Mouse (Mus musculus): ENCODE results near the gene Zbtb45.

The Zbtb45 gene

DNA sequence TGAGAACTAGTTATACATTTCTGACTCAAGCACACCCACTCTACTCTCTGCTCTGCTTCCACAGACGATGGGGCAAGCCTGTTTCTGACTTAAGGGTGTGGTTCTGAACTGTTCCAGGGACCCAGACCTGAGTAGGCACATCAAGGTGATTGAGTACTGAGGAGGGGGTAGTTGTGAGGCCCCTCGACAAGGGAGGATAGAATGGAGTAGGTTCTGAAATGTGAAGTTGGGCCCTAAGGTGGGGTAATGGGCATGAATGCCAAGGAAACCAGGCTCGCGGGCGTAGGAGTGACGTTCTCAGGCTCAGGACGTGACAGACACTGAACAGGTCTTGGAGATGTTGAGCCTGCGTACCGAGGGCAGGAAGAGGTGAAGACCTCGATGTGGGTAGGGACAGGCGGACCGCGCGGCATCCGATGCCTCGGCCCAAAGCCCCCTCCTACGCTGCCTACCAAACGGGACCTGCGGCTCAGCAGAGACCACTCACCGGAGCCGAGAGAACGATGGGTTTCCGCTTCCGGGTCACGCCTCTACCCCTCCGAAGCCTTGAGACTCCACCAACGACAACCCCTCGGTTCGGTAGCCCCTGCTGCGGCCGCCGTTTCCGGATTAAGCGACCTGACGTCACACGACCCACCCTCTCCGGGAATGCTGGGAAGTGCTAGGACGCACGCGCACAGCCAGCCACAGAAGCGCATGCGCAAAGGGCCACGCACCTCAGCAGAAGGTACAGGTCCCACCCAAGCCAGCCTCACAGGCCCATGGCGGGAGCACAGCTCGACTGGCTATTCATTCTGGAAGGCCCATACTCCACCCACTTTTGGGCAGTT lies 24.5 kb upstream of the Zbtb45 start, which contains the start of gene Chmp2a:
Chmp2a (minus strand) TSS at position 660 of the 830 bp plus-strand sequence.
- DNase-seq (ENCODE audit: low read depth, low spot score), result peak; percentile 98

DNA sequence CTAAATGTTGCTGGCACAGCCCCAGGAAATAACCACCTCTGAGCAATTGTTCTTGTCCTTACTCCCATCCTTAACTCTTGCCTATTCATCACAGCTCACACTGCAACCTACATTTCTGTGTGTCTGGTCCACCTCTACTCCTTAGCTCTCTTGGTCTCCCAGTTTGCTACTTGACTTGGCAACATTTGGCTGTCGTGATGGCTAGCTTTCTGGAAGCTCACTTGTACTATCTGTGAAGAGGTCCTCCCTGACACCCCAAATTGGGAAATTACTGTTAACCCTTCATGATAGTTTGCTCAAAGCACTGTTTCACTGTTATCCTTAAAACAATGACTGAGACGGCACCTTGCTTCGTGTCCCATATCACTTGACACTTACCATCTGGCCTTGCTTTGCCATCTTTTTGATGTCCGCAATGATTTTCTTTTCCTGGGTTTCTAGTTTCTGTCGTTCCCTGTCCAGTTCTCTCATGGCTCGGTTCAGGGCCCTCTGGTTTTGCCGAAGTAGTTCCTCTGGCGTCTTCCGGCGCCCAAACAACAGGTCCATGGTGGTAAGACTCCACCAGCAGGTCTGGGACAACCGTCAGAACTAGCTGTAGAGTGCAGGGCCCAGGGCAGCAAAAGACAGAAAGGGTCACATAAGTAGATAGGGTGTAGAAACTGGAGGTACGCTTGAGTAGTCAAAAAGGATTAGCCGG lies 23.8 kb upstream of the Zbtb45 start:
- DNase-seq (ENCODE audit: low read depth, low spot score), result no peak

DNA sequence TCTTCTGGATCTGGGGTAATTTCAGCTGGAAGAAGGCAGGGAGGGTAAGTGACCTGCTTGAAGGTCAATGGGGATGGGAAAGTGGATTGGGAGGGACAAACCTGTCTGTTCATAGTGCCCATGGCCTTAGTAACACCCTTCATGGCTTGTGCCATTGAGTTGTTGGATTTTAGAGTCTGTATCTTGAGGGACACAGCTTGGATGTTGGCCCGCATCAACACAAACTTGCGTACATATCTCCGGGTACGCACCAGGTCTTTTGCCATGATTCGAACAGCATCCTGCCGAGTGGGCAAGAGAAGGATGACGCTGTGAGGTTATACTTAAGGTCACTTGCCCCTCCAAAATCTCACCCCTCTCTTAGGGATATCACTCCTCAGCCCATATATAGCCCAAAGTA lies 22.7 kb upstream of the Zbtb45 start:
- DNase-seq (ENCODE audit: low read depth, low spot score), result no peak

DNA sequence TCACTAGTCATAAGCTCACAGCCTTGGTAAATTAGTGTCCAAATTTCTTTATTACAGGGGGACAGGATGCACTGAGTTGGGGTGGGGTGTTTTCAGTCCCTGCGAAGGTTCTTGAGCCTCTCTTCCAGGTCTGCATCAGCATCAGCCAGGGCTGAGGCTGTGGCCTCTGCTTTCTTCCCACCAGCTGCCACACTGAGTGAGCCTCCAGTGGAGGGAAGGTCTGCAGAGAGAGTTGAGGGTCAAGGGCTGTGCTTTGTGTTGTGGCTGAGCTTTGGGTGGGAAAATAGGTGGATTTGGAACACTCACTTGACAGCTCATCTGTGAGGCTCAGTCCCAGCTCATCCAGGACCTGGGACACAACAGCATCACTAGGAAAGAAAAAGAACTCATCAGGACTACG lies 22.1 kb upstream of the Zbtb45 start:
- DNase-seq (ENCODE audit: low read depth, low spot score), result no peak

DNA sequence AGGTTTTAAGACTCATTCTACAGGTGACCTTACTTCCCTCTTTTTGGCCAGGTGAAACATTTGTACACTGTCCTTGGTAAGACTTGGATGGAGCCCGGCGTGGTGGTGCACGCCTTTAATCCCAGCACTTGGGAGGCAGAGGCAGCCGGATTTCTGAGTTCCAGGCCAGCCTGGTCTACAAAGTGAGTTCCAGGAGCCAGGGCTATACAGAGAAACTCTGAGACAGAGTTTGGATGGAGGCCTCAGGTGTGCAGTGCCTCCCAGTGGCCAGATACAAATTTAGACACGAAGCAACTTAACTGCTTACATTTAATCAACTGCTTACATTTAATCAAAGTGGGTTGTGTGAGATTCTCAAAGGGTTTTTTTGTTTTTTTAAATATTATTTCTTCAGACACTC lies 21.2 kb upstream of the Zbtb45 start:
- DNase-seq (ENCODE audit: low read depth, low spot score), result no peak

DNA sequence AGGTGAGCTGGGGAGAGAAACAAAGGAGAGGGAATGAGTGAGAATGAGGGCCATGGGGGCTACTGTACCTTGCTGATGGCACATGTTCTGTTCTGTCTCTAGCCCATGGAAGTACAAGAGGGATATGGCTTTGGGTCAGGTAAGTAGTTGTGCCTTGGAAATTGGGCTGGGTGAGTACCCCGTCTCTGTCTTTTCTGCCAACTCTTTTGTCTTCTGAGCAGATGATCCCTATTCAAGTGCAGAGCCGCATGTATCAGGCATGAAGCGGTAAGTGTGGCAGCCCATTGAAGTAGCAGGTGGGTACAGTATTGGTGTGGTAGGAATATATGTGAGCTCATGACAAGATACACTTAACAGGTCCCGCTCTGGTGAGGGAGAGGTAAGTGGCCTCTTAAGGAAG lies 19.2 kb upstream of the Zbtb45 start:
- no peak for DNase-seq (ENCODE audit: low read depth, low spot score)

DNA sequence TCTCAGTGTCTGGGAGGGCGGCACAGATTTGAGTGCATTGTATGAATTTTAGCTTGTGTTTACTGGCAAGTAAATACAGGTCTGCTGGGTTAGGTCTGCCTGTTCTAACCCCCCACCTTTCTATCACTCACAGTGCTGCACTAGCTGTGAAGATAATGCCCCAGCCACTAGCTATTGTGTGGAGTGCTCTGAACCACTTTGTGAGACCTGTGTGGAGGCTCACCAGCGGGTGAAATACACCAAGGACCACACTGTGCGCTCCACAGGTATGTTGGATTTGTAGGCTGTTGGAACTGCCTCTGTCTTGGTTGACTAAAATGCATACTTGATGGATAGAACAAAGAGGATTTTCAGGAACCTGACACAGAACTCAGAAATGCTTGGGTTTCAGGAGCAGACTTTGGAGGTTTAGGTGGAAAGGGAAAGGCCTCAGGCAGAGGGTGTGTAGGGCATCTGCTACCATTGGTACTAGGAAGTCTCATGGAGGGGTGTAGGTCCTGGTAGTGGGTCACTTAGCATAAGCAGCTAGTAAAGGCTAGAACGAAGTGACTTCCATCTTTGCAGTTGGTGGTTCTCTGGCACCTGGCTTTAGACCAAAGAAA lies 15.8 kb upstream of the Zbtb45 start:
- no peak for DNase-seq (ENCODE audit: low read depth, low spot score)

DNA sequence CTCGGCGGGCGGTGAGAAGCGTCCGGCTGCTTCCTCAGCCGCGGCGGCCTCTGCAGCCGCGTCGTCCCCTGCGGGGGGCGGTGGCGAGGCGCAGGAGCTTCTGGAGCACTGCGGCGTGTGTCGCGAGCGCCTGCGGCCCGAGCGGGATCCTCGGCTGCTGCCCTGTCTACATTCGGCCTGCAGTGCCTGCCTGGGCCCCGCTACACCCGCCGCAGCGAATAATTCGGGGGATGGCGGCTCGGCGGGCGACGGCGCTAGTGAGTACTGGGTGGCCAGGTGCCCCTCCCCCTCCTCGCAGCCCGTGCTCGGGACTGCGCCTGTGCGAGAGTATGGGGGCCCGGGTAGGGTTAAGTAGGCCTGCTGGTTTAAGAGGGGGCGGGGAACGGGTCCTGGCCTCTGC lies 15.0 kb upstream of the Zbtb45 start:
- peak; percentile 81 for DNase-seq (ENCODE audit: low read depth, low spot score)

DNA sequence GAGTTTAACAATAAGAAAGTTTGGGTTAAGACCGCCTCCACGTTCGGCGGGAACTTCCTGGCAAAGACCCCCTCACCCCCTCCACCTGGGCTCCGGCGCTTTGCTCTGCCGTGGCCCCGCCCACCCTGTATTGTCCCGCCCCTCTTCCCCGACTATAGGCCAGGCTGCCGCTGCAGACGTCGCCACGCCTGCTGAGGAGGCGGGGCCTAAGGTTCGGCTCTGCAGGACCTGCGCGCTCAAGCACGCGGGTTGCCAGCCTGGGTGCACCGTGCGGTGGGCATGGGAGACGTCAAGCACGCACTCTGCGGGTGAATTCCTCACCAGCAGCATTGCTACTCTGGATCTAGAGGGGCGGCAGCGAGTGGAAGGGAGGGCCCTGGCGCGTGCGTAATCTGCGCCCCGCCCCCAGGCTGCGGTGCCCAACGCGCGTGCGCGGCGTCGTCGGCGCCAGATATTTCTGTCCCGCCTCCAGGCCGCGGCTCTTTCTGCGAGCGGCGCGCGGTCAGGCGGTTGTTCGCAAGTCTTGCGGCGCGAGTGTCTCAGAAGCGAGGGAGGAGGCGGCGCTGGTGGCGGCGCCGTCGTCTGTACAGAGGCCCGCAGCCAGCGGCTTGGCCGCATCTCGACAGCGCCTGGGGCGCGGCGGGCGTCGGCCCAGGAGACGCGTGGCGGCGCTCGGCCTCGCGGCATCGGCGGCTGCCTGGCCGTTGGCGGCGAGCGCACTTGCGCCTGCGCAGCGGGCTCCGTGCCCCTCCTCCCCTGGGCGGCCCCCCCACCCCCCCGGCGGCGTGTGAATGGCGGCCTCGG lies 14.3 kb upstream of the Zbtb45 start:
- peak; percentile 96 for DNase-seq (ENCODE audit: low read depth, low spot score)

DNA sequence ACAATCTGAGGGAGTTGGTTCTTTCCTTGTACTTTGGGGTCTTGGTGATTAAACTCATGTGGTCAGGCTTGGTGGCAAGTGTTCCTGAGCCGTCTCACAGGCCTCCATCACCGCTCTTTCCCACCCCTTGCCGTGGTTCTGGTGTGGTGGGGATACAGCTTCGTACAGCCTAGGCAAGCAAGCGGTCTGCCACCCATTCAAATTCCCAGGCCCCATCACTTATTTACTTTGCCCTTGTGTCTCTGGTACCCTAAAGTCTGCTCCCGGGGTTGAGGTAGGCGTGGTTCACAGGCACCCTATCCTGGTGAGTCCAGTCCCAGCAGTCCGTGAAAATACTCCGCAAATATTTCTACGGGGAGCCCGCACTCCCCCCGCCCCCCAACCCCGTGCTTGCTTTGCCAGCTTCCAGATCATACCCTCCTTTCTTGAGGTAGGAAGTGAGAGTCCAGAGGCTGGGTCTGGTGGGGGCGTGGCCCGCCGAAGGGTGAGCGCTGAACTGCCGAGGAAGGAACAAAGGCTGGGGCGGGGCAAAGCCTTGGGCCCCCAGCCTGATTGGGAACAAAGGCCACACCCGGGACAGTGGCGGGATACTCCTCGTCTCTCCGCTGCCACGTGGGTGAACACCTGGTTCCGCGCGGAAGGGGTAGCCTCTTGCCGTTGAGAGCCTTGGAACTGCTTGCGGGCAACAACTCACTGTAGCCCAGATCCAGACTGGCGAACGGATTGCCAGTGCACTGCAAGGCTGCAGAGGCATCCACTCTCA lies 13.1 kb upstream of the Zbtb45 start:
- DNase-seq (ENCODE audit: low read depth, low spot score), result peak; percentile 92

DNA sequence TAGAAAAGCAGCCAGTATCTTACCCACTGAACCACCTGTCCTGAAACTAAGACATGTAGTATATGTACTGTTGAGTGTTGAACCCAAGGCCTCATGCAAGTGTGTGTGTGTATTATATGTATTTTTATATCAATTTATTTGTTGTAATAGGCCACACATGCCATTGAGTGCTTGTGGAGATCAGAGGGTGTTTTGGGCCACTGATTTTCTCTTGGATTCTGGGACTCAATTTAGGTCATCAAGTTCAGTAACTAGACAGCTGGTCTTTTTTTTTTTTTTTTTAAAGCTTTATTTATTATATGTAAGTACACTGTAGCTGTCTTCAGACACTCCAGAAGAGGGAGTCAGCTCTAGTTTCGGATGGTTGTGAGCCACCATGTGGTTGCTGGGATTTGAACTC lies 5.4 kb upstream of the Zbtb45 start:
- DNase-seq (ENCODE audit: low read depth, low spot score), result no peak

DNA sequence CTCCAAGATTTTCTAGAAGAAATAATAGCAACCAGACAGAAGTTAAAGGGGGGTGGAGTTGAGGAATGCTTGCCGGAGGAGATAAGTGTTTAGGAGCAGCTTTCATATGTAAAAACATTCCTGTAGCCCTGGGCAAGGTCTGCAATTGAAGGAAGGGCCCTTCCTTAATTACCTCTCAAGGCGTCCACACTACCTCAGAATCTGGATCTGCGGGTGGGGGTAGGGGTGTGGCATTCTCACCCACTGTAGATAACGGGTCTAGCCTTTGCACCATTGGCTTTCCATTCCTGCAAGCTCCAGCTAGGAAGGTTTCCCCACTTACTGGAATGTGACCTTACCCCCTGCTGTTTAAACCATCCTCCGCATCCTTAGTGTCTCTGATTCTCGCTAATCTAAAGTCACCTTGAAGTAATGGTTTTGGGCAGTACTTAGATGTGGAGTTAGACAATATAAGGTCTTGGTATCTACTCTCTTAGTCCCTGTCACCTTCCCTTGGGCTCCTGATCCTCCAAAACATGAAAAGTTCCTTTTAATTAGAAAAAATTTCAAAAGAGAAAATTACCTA lies 4.5 kb upstream of the Zbtb45 start:
- no peak for DNase-seq (ENCODE audit: low read depth, low spot score)

DNA sequence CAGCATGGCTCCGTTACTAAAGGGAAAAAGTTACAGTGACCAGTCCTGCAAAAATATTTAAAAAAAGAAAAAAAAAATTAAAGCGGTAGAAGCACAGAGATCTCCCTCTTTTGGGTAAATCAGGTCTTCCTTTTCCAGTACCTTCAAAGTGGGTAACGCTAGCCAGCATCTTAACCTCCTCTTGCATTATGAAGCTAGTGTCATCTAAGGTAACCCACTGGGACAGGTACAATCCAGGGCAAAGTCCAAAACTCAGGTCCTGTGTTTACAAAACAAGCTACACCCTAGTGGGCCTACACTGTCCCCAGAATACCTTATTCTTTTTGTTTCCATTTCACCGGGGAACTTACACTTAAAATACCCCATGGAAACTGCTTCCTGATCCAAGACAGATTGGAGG lies 3.8 kb upstream of the Zbtb45 start:
- DNase-seq (ENCODE audit: low read depth, low spot score), result no peak

DNA sequence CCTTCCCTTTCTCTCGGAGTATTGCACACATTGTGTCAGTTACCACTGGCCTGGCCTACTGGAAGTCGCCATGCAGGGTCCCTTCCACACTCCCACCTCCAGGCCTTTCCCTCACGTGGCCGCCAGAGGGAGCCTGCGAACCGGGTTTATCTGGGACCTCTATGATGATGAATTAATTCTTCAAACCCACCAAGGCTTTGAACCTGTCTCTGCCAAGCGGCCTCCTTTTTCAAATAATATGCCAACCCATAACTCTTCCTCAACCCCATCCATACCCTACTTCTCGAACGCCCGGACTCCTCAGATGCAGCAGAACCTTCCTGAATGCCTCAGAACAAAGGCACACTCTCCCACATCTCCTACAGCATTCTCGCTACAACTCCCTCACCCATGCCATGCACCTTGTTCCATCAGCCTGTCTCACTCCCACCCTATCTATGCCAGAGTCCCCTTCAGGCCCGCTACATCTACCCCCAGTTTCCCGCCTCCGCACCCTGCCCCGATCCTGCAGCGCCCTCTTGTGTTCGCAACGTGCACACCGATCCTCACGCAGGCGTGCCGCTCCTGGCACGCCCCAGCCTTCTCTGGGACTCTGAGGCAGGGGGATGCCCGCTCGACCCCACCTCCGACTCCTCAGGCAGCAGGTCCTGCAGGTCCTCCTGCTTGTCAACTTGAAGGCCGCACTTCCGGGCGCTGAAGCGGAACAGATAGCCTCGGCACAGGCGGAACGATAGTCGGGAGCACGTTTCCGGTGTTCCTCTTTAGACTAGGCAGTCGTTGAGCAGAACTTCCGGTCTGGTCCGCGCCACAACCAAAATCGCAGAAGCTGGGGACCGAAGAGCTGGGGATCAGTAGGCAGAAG lies 460 bp downstream of the Zbtb45 start:
- DNase-seq (ENCODE audit: low read depth, low spot score), result peak; percentile 97

DNA sequence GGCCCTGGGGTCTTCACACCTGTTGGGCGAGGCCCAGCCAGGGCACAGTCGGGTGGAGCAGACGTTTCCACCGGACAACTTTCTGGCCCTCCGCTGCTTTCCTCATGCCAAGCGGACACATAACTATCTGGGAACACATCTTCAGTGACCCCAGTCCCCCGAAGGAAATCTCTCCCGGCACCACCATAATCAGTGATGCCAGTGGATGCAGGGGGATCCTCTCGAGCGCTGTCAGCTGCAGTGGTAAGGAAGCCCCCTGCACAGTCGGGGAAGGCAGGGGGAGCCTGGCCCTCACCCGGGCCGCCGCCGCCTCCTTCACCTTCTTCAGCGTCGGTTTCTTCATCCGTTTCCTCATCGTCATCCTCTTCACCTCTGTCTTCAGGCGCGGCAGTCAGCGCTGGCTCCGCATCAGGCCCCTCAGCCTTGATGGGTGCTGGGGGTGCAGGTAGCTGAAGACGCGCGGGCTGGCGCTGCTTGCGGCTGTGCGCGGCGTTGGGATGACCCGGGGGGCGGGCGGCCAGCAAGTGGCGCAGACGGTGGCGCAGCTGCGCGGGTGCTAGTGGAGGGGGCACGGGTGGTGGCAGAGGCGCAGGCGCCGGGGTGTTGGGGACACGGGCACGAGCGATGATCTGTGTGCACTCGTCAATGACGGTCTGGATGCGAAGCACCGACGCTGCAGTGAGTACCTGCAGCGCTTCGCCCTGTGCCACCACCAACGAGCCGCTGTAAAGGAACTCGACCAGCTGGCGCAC lies 2.3 kb downstream of the Zbtb45 start:
- DNase-seq (ENCODE audit: low read depth, low spot score), result no peak

DNA sequence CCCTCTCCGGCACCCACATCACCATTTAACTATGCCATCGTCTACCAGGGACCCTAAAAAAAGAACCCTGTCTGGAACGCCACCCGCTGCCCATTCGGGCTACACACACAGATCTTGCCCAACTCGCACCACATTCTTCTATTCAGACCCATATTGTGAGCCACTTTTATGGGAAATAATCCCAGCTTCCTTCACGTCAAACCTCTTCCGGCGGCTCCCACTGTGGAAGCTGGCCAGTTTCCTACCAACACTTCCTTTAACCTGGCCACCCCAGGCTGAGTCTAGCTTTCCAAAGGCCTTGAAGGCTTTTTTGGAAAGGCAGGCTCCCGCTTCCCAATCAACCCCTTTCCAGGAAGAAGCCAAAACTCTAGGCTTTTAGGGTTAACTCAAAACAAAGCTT lies 3.3 kb downstream of the Zbtb45 start:
- no peak for DNase-seq (ENCODE audit: low read depth, low spot score)

DNA sequence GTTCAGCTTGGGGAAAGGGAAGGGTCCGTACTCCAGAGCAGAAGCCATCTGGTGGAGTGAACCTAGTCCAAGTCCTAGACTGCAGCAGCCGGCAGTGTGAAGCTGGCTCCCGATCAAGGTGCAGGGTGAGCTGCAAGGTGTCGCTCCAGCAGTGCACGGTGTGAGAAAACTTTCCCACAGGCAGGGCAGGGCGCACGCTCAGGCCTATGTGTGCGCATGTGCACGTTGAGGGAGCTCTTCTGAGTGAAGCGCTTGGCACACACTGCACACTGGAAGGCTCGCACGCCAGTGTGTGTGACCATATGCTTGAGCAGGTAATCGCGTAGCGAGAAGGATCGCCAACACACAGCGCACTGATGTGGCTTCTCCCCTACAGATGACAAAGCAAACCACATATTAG lies 3.8 kb downstream of the Zbtb45 start:
- no peak for DNase-seq (ENCODE audit: low read depth, low spot score)

DNA sequence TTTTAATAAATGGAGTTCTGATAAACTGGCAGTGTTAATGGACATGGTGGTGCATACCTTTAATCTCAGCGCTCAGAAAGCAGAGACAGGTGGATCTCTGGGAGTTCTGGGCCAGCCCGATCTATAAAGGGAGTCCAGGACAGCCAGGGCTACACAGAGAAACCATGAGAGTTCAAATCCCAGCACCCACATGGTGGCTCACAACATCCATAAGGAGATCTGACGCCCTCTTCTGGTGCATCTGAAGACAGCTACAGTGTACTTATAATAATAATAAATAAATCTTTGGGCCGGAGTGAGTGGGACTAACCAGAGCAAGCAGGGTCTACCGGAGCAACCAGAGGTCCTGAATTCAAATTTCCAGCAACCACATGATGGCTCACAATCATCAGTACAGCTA lies 6.5 kb downstream of the Zbtb45 start:
- no peak for DNase-seq (ENCODE audit: low read depth, low spot score)

DNA sequence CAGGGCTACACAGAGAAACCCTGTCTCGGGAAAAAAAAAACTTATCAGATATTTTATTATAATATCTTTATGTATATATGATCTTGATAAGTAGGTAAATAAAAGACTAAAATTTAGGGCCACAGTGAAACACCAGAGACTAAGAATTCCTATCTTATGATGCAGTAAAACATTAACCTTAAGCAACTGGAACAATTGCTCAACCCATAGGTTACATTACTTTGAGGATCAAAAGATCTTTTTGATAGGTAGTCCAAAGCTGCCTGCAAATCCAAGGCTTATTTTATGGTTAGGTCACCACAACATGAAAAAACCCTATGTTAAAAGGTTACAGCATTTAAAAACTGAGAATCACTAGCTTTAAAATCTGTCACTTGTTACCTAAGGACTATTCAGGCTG lies 8.2 kb downstream of the Zbtb45 start:
- DNase-seq (ENCODE audit: low read depth, low spot score), result no peak
